Mouse (Mus musculus) embryonic fibroblast, embryonic 13.5 days (primary cell): ENCODE measurements around the gene Rere. TPM values are rescaled to one million over a fixed set of nuclear protein-coding genes. Genes with fewer than 3 reads are reported as not detected.

Experiments used
- H3K27ac ChIP-seq: 2 replicates; pipeline ENCODE4 v1.5.1; 2012; ENCODE audit warnings: low read length, control low read depth, inconsistent platforms; ENCODE audit not compliant: insufficient read depth
- H3K4me1 ChIP-seq: 2 replicates; pipeline ENCODE4 v1.6.1; 2011; ENCODE audit warnings: low read length; ENCODE audit not compliant: control insufficient read depth, insufficient read depth
- H3K4me3 ChIP-seq: 2 replicates; pipeline ENCODE4 v1.5.1; 2011; ENCODE audit warnings: mild to moderate bottlenecking, control low read depth, low read length; ENCODE audit not compliant: insufficient read depth
- CTCF ChIP-seq: IDR thresholded peaks from 2 replicates; pipeline ENCODE4 v1.5.1; 2011; ENCODE audit warnings: mild to moderate bottlenecking, control low read depth, low read length, moderate library complexity, borderline replicate concordance; ENCODE audit not compliant: insufficient read depth
- POLR2A ChIP-seq: IDR thresholded peaks from 2 replicates; pipeline ENCODE4 v1.6.1; 2011; ENCODE audit warnings: low read depth, mild to moderate bottlenecking, control low read depth, low read length, moderate library complexity
- polyA plus RNA-seq: library from polyadenylated mRNA; stranded (reverse); fragments of >200 nt; gene quantifications from 2 replicates; pipeline ENCODE4 v1.2.4, GENCODE M21; 2011; ENCODE audit warnings: low read depth; ENCODE audit not compliant: missing spikeins, insufficient read length

The Rere gene
- polyA plus RNA-seq, 1 experiment = 59.0 TPM

- H3K4me1 ChIP-seq = peaks cover 12% of the 10 kb centered on the region
- H3K27ac ChIP-seq = no peak overlapping the region
- H3K4me3 ChIP-seq = no peak overlapping the region
- TF ChIP-seq POLR2A (no peak), CTCF (no peak)
These were observed 124.9 kb downstream of the Rere start for GRCm38 (mm10) chr4:150406320-150406719.

GRCm38 (mm10) chr4:150406821-150407220, 125.4 kb downstream of the Rere start:
- TF ChIP-seq CTCF (no peak), POLR2A (no peak)
- peaks cover 8% of the 10 kb centered on the region for H3K4me1 ChIP-seq
- H3K4me3 ChIP-seq = no peak overlapping the region
- no peak overlapping the region for H3K27ac ChIP-seq

- no peaks in the 10 kb centered on the region for H3K4me1 ChIP-seq
- H3K27ac ChIP-seq = no peak overlapping the region
- no peak overlapping the region for H3K4me3 ChIP-seq
- TF ChIP-seq CTCF (no peak), POLR2A (no peak)
These were observed 132.8 kb downstream of the Rere start for GRCm38 (mm10) chr4:150414296-150414695.

- no peaks in the 10 kb centered on the region for H3K4me1 ChIP-seq
- no peak for TF ChIP-seq CTCF
- TF ChIP-seq POLR2A = no peak
- no peak overlapping the region for H3K4me3 ChIP-seq
- no peak overlapping the region for H3K27ac ChIP-seq
These were observed 133.3 kb downstream of the Rere start for GRCm38 (mm10) chr4:150414759-150415158.

- TF ChIP-seq CTCF = no peak
- TF ChIP-seq POLR2A = no peak
- no peaks in the 10 kb centered on the region; the same call in 1 of the 2 replicates for H3K4me1 ChIP-seq
- H3K4me3 ChIP-seq = no peak overlapping the region
- no peak overlapping the region for H3K27ac ChIP-seq
These were observed 134.0 kb downstream of the Rere start for GRCm38 (mm10) chr4:150415227-150415969.

- Histone ChIP-seq H3K27ac (no peak overlapping the region), H3K4me1 (no peaks in the 10 kb centered on the region; the same call in 1 of the 2 replicates), H3K4me3 (no peak overlapping the region)
- no peak for TF ChIP-seq CTCF
- no peak for TF ChIP-seq POLR2A
These were observed 139.3 kb downstream of the Rere start for GRCm38 (mm10) chr4:150420576-150421263.

GRCm38 (mm10) chr4:150426098-150426879, 144.8 kb downstream of the Rere start:
- Histone ChIP-seq H3K27ac (no peak overlapping the region), H3K4me3 (no peak overlapping the region), H3K4me1 (0 out of 2 replicates have a peak, but pooled peaks cover 2% of the 10 kb centered on the region)
- TF ChIP-seq POLR2A (no peak), CTCF (no peak)

- TF ChIP-seq CTCF = no peak
- no peak overlapping the region for H3K27ac ChIP-seq
- 0 out of 2 replicates have a peak, but pooled peaks cover 2% of the 10 kb centered on the region for H3K4me1 ChIP-seq
- H3K4me3 ChIP-seq = no peak overlapping the region
These were observed 145.5 kb downstream of the Rere start for GRCm38 (mm10) chr4:150426880-150427476.

GRCm38 (mm10) chr4:150428762-150429161, 147.3 kb downstream of the Rere start:
- H3K4me3 ChIP-seq = no peak overlapping the region
- no peak overlapping the region for H3K27ac ChIP-seq
- 0 out of 2 replicates have a peak, but pooled peaks cover 2% of the 10 kb centered on the region for H3K4me1 ChIP-seq
- TF ChIP-seq POLR2A = no peak
- TF ChIP-seq CTCF = no peak
